Mouse (Mus musculus) heart, adult 8-10 months (tissue): ENCODE measurements around the gene Hist1h2aa. TPM values are rescaled to one million over a fixed set of nuclear protein-coding genes. Genes with fewer than 3 reads are reported as not detected.

Source experiments
- DNase-seq: peaks from one replicate; pipeline ENCODE4 v3.0.0; 2022; ENCODE audit warnings: low spot score
- total RNA-seq, 4 experiments: library from RNA; stranded (reverse); gene quantifications; 2 replicates each; pipeline ENCODE4 v1.2.4; 2022

Hist1h2aa gene
- total RNA-seq: not detected

GRCm38 (mm10) chr13:23934211-23934520 is at the start of gene Hist1h2aa:
Hist1h2aa (plus strand) TSS chr13:23934462.
- DNase-seq: no peak

GRCm38 (mm10) chr13:23885540-23885939 is 48.7 kb upstream of the Hist1h2aa start:
- no peak for DNase-seq

- DNase-seq: no peak
Measured at GRCm38 (mm10) chr13:23887026-23887725, 47.1 kb upstream of the Hist1h2aa start.

- no peak for DNase-seq
Measured at GRCm38 (mm10) chr13:23889011-23889605, 45.2 kb upstream of the Hist1h2aa start.

- DNase-seq: no peak
Measured at GRCm38 (mm10) chr13:23892592-23893268, 41.5 kb upstream of the Hist1h2aa start.

GRCm38 (mm10) chr13:23893269-23893593 is 41.0 kb upstream of the Hist1h2aa start:
- DNase-seq: no peak

GRCm38 (mm10) chr13:23898242-23898641 is 36.0 kb upstream of the Hist1h2aa start:
- DNase-seq: peak; percentile 9

- no peak for DNase-seq
Measured at GRCm38 (mm10) chr13:23906906-23907305, 27.4 kb upstream of the Hist1h2aa start.

GRCm38 (mm10) chr13:23910121-23910520 is 24.1 kb upstream of the Hist1h2aa start:
- DNase-seq: no peak

GRCm38 (mm10) chr13:23911335-23911734 is 22.9 kb upstream of the Hist1h2aa start:
- DNase-seq: no peak

- DNase-seq: peak; percentile 50
Measured at GRCm38 (mm10) chr13:23913791-23914306, 20.4 kb upstream of the Hist1h2aa start.

- DNase-seq: no peak
Measured at GRCm38 (mm10) chr13:23914376-23915167, 19.7 kb upstream of the Hist1h2aa start, which contains the start of gene Slc17a4. Slc17a4 (minus strand) TSS chr13:23915009.

- no peak for DNase-seq
Measured at GRCm38 (mm10) chr13:23916132-23916531, 18.1 kb upstream of the Hist1h2aa start.

GRCm38 (mm10) chr13:23917674-23918073 is 16.6 kb upstream of the Hist1h2aa start:
- DNase-seq: no peak

GRCm38 (mm10) chr13:23925792-23926191 is 8.5 kb upstream of the Hist1h2aa start:
- no peak for DNase-seq

- no peak for DNase-seq
Measured at GRCm38 (mm10) chr13:23928637-23929036, 5.6 kb upstream of the Hist1h2aa start.

GRCm38 (mm10) chr13:23930461-23930860 is 3.8 kb upstream of the Hist1h2aa start:
- no peak for DNase-seq

GRCm38 (mm10) chr13:23930904-23931303 is 3.4 kb upstream of the Hist1h2aa start:
- DNase-seq: no peak

GRCm38 (mm10) chr13:23933421-23934210 is 646 bp upstream of the Hist1h2aa start, which contains the start of gene Hist1h2ba:
Hist1h2ba (minus strand) TSS chr13:23934156.
- no peak for DNase-seq

- DNase-seq: no peak
Measured at GRCm38 (mm10) chr13:23938699-23939098, 4.4 kb downstream of the Hist1h2aa start.

GRCm38 (mm10) chr13:23940291-23940690 is 6.0 kb downstream of the Hist1h2aa start:
- DNase-seq: peak; percentile 46
